Mouse (Mus musculus) left cerebral cortex, adult 18-20 months (tissue): ENCODE measurements at regions not wholly inside any gene's neighbourhood (a gene's known extent, or its start where the extent isn't known, plus 50 kb on each side); places are given as distances from the start of the nearest gene placed in this dataset.

Experiments
- DNase-seq, 2 experiments: peaks; one replicate each; pipeline ENCODE4 v3.0.0; 2021 to 2022; ENCODE audit warnings: low spot score in 2 of 2, mixed read lengths in 1 of 2

DNA sequence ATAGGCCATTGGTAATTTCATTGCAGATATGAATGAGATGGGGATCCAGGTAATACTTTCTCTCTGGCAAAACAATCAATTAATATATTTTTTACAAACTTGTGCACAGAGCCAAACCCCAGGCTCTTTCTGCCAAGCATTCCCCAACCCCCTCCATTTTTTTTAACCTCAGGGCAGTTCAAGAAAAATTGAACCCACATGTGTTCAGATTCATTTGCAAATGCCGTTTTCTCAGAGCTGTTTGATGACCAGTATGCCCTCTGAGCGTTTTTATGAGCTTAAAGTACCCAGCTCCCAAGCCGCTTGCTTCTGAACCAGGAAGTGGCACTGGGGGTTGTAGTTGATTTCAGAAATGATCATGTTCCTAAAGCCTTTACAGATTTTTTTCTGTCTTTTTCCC lies 611.4 kb upstream of the Clint1 start:
- DNase-seq: no peak

DNA sequence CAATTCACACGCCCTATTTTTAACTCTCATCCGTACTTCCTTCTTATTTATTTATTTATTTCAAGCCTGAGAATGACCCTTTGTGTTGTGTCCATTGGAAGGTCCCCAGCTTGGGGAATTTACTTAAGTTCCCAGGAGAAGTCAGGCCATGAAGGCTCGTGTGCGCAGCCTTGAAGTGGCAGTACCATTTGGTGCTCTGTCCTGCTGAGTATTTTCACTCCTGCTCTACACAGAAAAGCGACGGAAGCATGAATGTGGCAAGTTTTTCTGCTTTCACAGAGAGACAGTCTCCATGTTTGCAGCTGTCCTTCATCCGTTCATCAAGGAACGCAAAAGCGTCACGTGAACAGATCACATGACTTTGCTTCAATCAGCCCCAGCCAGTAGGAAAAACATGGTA lies 610.2 kb upstream of the Clint1 start:
- no peak for DNase-seq

DNA sequence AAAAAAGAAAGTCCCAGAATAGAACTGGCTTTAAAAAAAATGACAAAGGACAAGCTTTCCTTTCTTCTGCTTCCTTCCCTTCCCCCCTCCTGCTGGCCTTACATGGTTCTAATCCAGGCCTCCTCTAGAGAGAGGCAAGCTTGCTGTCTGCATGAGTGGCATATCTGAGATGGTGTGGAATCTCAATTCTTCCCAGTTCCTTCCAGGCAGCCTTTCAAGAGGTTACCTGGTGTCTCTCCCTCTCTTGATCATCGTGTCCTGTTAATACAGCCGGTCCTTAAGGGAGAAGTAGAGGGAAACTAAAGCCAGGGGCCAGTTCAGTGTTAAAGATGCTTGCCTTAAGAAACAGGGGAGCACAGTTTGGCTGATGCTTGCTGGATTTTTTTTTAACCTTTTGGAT lies 607.1 kb upstream of the Clint1 start:
- DNase-seq: no peak

DNA sequence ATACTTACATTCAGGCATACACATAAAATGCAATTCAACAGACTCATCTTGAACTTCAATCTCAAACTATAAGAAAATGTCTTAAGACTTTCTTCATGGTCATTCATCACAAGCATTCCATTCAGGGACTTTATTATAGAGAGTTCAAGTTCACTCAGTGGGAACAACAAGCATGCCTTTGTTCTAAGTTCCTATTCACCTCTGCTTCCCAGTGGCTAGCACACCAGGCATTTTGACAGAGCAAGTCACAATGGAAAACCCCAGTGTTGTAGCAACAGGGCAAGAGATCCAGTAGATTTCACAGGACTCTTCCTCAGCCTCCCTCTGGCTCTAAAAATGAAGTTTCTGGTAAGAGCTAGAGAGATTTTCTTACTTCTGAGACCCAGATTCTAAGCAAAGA lies 595.8 kb upstream of the Clint1 start:
- DNase-seq: no peak

DNA sequence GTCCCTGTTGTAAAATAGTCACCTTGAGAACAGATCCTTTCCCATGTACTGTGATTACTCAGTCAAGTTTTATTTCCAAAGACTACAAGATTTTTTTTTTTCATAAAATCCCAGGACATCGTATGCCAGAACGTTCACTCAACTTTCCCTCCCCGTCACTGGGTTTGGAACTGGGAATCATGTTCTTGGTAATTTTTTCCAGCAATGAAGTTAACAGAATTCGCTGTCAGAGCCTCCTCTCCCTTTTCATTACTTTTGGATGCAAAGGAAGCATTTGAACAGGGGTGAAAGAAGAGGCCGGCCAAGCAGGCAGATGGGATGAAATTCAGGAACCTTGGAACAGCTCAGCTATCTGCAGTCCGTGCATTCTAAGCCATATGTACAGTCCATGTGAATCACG lies 589.7 kb upstream of the Clint1 start:
- DNase-seq: no peak

DNA sequence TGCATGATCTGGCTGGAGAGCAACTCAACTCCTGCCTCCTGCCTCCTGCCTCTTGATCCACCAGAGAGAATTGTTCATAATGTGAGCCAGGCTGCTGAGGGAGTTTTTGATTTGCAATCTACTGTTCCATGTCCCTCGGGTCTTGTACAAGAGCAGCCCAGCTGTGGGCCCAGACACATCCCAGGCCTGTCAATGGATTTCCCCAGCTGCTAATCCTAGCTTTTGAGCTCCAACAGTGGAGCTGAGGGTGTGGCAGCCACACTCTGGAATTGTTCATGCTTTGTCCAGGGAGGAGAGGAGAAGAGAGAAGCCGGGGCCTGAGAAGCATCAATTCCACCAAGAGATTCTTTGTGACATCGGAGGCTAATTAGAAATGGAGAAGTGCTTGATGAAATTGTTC lies 587.9 kb upstream of the Clint1 start:
- no peak for DNase-seq

DNA sequence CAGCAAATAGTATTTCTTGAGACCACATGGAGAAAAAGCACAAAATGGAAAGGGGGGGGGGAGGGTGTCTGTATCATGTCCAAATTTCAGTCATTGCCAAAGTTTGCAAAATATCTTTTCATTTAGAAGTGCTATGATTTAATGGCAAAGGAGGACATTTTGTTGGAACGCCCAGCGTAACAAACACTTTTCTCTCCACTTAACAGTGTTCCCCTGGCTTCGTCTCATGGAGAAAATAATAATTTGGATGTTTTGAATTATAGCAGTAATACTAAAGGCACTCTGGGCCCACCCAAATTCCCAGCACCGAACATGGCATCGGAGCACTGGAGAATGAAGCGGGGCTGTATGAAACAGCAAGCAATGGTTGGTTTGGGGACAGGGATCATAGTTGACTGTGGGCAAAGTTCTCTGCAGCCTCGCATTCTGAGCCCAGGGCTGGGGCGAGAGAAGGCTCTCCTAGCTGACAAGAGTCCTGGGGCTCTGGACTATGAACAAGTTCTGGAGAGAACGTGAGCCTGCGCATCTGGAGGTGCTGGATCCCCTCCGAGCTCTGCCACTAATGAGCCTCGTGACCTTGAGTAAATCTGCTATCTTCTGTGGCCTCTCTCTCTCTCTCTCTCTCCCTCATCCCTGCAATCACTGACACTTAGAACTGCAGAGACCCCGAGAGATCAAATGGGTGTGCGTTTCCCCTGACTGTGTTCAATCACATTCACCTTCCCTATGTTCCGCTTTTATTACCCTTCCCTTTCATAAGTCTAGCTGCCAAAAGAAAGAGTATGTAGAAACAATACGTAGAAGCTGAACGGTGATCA lies 586.5 kb upstream of the Clint1 start:
- DNase-seq: no peak

DNA sequence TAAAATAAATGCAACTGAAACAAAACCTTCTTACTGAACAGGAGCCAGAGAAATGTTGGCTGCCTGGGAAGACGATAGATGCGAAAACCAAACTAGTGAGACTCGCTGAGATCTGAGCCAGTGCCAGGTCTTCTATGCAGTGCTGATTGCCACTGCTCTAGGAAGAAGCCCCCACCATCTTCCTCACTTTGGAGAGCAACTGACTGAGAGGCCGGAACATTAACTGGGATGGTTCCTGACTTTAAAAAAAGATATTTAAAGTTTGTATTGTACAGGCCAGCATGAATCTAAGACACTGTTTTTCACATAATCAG lies 585.9 kb upstream of the Clint1 start:
- DNase-seq: no peak

DNA sequence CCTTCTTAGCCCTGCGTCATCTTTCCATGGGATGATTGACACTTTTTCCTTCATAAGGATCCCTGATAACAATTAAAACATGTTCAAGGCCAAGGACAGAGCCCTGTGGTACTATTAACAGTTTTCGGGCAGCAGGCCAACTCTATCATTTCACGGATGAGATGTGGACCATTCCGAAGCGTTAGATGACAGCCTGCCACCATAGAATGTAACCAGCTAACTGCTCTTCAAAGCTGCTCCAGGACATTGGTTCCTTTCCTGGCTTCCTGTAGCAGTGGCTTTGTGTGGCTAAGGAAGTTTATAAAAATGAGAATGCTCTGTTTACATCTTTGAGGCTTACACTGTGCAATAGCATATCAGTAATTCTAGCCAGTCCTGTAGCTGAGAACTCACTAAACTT lies 582.6 kb upstream of the Clint1 start:
- no peak for DNase-seq

DNA sequence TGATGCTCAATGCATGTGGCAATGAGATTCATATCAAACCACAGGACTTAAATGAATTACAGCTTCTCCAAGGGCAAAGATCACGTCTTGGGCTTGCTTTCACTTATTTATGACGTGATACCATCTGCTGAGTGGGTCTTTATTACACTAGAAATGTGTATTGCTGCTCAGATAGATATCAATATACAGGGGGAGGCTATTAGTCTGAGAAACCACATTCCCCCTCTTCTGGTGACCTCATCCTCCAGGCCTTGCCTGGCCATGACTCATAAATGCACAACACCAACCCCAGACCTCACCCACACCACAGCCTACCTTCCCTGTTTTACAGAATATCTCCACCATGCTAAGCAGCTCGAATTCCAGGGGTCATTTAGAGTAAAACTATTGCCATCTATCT lies 580.6 kb upstream of the Clint1 start:
- no peak for DNase-seq

DNA sequence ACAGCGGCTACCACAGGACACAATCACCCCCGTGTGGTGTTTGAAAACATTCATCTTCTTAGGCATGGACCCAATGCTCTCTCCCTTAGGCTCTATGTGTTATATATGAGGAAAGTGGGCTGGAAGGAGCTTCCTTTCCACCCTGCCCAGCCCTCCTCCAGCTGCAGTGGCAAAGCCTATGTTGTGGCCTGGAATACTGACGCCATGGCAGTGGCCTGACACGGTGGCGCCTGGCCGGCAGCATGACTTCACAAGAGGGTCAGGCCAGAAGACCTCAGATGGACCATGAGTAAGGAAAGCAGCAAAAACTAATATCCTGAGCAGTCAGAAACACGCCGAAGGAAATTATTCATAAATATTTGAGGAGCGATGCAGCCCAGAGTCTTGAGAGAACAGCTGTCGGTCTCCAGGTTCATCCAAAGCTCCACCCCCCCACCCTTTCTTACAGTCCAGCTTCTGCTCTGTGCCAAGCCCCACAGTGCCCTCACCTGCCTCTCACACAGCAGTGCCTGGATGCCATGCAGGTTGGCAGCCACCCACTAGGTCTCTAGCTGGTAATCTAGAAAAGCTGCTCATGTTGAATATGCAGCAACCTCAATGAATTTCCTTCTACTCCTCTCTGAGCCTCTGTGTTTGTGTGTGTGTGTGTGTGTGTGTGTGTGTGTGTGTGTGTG lies 577.3 kb upstream of the Clint1 start:
- DNase-seq: no peak

DNA sequence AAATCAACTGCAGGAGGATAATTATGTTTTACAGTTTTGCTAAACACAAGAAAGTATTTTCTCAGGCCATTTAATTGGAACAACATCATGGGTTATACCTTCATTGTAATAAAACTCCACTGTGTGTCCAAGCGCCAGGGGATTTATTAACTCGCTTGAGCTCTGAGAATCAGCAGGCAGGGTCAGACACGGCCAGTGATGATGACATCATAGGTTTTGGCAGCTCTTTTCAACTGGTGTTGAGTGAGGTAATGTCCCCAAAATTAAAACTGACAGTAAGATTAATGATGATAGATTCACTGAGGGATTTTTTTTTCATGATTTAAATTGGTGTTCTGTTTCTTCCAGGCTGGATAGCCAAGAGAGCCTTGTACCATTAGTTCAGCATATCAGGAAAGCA lies 576.7 kb upstream of the Clint1 start:
- no peak for DNase-seq

DNA sequence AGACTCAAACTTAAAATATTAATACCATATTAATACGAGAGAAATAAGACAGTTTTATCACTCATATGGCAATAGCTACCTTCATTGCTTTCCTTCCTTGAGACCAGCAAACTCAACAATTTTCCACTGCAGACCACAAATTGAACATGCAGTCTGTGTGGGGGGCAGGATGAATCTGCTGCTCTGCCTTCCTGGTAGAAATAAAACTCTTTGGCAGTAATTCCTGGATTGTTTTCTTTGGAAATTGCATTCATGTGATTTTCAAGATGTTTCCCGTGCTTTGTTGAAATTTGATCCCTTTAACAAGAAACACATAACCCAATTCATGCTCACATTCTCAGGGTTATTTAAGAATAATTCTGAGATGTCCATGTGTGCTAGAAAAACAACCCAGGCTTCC lies 555.1 kb upstream of the Clint1 start:
- DNase-seq: no peak

DNA sequence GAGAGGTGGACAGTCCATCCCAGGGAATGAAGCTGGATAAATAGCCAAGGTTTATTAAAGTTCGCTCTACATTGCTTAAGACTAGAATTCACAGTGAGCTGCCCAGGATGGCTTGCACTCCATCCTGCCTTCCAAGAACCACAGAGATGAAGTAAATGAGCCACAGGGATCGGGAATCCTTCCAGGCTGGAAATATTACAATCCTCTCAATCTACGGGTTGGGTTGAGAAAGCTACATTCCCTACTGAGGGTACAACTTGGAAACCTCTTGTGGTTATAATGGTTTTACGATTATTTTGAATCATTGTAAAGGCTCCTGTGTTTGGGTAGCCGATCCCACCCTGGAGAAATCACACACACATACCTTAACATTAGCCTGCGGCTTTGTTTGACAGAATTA lies 539.9 kb upstream of the Clint1 start:
- DNase-seq: no peak

DNA sequence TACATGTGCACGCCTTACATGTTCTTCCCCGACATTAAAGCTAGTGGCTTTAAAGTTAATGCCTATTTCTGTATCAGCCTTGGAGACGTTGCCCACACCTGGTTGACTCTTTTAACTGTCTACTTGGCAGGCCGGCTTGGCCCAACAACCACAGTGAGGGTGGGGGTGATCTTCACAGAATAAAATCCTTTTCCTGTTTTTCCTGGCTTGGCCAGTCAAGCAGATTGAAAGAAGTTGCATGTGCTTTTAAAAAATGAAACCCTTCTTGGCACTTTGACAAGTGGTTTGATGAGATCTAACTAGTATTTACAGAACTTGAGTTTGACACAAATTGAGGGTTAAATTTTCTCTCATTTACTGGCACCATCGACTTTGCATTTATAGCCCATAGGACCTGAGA lies 528.1 kb upstream of the Clint1 start:
- DNase-seq: no peak

DNA sequence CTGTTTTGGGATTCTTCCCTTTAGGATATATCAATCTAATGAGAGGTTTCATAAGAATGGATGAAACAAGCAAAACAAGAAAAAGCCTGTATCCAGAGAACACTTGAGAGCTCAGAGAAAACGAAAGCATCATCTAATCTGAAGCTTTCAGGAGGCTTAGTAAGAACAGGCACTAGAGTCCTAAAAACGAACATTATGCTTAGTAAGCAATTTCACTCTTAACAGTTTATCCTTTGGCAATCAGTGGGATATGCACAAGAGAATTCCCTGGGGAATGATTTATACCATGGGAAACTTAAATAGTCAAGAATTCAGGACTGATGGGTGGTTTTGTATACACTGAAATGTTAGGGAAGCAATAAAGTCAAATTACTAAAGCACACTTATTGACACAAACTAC lies 521.5 kb upstream of the Clint1 start:
- no peak for DNase-seq

DNA sequence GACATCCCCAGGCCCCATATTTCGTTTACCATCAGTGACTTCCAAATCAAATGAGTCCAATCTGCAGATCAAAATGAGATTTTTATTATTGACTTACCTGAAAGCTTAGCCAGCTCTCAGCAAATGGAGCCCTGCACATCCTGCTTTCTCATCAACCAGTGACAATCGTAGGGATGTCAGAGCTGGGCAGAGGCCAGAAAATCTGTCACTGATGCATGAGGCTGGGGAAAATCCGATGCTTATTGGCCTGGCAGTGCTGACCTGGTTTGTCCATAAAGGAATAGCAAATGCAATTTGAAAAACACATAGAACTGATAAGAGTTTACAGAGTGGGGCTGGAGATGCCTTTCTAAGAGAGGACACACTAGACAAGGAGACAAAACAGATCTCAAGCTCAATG lies 518.1 kb upstream of the Clint1 start:
- no peak for DNase-seq

DNA sequence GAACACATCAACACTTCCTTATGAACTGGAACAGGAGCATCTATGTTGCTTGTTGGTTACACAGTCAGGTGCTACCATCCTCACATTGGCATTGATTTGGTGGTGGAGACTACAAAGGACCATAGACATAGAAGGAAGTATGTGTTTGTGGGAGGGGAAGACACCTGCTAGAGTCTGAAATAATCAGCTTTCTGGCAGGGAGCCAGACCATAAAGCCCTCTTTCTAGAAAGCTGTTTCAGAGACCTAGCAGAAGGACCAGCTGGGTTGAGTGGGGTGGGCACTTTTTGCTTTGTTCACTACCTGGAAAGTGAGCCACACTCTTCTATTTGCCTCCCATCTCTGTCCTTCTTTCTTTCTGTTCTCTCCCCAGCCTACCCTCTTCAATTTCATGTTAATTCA lies 502.5 kb upstream of the Clint1 start:
- no peak for DNase-seq

DNA sequence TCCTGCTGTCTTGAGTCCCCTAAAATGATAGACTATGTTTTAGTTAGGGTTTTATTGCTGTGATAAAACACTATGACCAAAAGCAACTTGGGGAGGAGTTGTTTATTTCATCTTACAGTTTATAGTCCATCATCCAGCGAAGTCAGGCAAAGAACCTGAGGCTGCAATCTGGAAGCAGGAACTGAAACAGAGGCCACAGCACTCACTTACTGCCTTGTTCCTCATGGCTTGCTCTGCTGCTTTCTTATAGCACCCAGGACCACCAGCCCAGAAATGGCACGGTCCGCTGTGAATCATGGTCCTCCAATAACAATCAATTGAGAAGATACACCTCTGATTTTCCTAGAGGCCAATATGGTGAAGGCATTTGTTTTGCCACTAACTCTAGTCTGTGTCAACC lies 486.5 kb upstream of the Clint1 start:
- DNase-seq: no peak

DNA sequence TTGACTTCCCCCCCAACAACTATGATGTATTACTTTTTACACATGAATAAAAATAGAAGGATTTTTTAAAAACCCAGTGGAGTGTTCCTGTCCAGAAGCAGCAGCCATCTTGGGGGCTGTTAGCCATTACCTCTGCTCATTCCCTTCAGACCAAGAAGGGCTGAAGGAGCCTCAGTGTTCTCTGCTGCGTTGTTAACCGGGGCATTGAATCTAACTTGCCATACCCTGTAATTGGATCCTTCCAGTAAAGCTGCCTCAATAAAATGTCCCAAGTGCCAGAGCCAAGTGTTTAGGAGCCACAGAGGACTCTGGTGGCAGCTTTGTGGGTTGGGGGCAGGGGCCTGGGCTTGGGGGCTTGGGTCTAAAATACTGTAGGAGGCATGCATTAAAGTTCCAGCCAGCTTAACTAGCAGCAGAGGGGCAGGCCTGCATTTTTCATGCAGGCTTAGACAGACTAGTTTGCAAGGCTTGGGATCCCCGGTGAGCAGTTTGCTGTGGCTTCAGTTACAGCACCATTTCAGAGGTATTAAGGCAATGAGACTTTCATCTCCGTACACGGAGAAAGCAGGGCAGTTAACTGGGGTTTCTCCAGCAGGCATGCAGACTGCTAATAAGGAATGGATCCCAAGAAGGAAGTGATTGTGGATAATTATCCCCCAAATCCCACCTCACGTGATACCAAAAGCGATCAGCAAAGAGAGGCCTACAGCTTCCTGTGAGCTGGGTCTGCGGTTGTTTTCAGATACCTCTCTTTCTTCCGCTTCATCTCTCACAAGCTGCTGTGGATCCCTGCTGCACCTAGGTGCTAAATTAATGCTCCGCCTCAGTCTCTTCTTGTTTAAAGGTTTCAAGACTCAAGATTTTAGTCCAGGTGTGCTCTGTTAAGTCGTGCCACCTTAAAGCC lies 462.4 kb upstream of the Clint1 start:
- no peak for DNase-seq

DNA sequence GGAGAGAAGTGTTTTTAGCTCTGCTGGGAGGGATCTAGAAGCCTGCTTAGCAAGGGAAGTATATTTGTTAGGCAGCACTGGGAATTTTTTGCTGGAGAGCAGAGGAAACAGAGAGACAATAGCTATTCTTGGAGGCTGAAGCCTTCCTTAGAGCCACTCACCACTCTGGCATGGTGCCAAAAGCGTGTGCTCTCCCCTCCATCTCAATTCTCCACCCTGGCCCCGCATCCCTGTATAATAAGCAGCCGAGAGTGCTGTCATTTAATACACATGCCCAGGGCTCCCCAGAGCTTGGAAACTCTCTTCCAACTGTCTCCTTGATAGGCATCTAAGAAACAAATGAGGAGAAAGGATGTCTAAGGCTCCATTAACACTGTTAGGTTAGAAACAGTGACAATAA lies 455.8 kb upstream of the Clint1 start:
- DNase-seq: no peak

DNA sequence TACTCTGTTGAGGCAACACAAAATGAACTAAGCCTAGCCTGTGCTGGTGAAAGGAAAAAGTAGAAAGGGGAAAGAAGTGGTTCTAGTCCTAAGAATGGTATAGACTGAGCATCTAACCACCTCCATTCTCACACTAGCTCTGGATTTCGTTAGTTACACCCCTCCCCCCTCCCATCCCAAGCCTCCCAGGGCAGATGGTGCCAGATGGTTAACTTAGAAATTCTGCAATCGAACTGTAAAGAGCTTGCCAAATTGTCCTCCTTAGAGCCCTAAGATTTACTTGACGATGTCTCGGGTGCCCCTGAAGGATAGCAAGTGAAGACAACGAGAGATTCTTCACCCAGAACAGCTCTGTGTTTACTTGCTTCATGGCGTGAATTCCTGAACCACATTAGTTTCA lies 453.7 kb upstream of the Clint1 start:
- no peak for DNase-seq
